In the genomic region with DNA sequence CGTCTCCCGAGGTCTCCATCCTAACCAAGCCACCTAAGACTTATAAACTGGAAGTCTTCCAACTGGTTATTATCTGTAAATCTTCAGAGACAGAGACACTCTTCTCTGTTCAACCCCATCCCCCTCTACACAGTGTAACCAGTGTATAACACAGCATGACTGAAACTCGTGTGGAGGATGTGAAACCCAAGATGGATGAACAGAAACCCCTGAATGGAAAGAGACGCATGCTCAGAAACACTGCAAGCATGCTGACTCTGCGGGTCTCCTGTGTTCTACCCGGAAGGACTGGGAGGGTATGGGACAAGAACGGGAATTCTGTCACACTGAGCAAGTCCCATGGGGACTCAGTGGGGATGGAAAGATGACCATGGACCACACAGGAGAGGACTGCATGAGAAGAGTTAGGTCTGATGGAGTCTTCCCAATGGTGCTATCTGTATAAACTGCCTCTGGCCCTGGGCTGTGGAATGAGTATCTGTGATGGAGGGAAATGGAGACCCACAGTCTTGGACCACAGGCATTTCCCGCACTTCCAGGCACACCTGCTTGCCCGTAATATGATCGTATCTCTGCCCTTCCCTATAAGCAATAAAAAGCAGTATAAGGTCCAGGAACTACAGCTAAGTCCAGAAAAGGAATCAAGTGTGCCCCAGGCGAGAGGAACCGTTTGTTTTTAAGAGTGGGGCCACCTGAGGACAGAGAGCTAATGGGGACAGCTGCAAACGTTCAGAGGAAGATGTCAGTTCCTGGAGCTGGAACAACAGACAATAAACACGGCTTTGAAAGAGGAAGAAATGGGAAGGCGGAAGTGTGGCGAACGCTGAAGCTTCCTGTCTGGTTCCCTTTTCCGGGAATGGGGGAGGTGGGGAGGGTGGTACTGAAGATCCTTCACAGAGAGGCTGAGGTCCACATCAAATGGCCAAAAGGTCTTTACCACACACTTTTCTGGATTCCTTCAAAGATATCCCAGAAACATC, we compare ENCODE assay signal across 10 mouse cellular contexts. TPM values are rescaled to one million over a fixed set of nuclear protein-coding genes. Genes with fewer than 3 reads are reported as not detected.
DNase-seq lines count a peak whose midpoint lies in the region; ATAC-seq and TF ChIP-seq lines count a peak whose summit lies in the region.
"Had no signal": no experiment of that assay in that cellular context is flagged by ENCODE, and none has a peak within 500 bp of the region (broad histone marks: within the 10 kb centered on the region; RNA-seq: fewer than 3 reads in every experiment).

No protein-coding gene starts in this region.

- no peak overlapping the region for H3K9ac ChIP-seq in intestine, embryonic 14.5 days (ENCODE audit: low read length)
- no peak overlapping the region for H3K9ac ChIP-seq in intestine, embryonic 15.5 days

- H3K4me3 ChIP-seq in intestine, embryonic 14.5 days (ENCODE audit: low read depth, low read length), result no peak overlapping the region
- H3K4me3 ChIP-seq in intestine, embryonic 15.5 days (replicated peaks), result no peak overlapping the region
- H3K4me3 ChIP-seq in bone marrow, adult 2 months (replicated peaks; ENCODE audit: control insufficient read depth, low read depth, low read length), result no peak overlapping the region
- H3K4me3 ChIP-seq: hindbrain, embryonic 10.5 days had no signal

- H3K4me1 ChIP-seq in intestine, embryonic 14.5 days (replicated peaks; ENCODE audit: control insufficient read depth, insufficient read depth, low read length), result peaks cover 9% of the 10 kb centered on the region
- no peaks in the 10 kb centered on the region; the same call in 1 of the 2 replicates for H3K4me1 ChIP-seq in intestine, embryonic 15.5 days (replicated peaks)
- H3K4me1 ChIP-seq in bone marrow, adult 2 months (ENCODE audit: control insufficient read depth, insufficient read depth, low read length), result peaks cover 3% of the 10 kb centered on the region
- H3K4me1 ChIP-seq: hindbrain, embryonic 10.5 days had no signal

- no peak for DNase-seq in intestine, embryonic 14.5 days (ENCODE audit: low spot score)
- peak; percentile 26 to 28 for DNase-seq in kidney, adult 8-10 months
- DNase-seq in neural tube, embryonic 10.5 days (ENCODE audit: extremely low spot score, low spot score), result no peak
- no peak for DNase-seq in thymus, postnatal 14 days
- no peak for DNase-seq in cerebellum, adult 18-20 months

- peak overlapping the region; percentile 33; the same call in 1 of the 2 replicates for H3K27ac ChIP-seq in intestine, embryonic 14.5 days (ENCODE audit: low read depth)
- H3K27ac ChIP-seq in intestine, embryonic 15.5 days, result no peak overlapping the region
- peak overlapping the region; percentile 85 for H3K27ac ChIP-seq in bone marrow, adult 2 months (ENCODE audit: control insufficient read depth, insufficient read depth, low read depth, low read length, poor library complexity)
- H3K27ac ChIP-seq: hindbrain, embryonic 10.5 days had no signal

- no peak for TF ChIP-seq CTCF in bone marrow, adult 2 months (IDR thresholded peaks at IDR 0.05; ENCODE audit: control insufficient read depth, insufficient read depth, low read length)

- no peak for ATAC-seq in intestine, embryonic 14.5 days (replicated peaks; ENCODE audit: low FRiP score, low TSS enrichment, low read depth)
- ATAC-seq in intestine, embryonic 15.5 days, result no peak
- ATAC-seq in megakaryocyte, adult 5-6 weeks (ENCODE audit: poor library complexity, severe bottlenecking), result peak; percentile 91

- WGBS in intestine, embryonic 14.5 days, result 56% methylated on average over 18 of the region's 18 CpGs
- WGBS in intestine, embryonic 15.5 days, result 55% methylated on average over 18 of the region's 18 CpGs
- WGBS in bone marrow, adult 2 months, result 23% methylated on average over 18 of the region's 18 CpGs

- peak overlapping the region; percentile 11; the same call in 1 of the 2 replicates for H3K4me2 ChIP-seq in intestine, embryonic 14.5 days (ENCODE audit: low read length)
- no peak overlapping the region for H3K4me2 ChIP-seq in intestine, embryonic 15.5 days (replicated peaks)

- 0 out of 2 replicates have a peak, but pooled peaks cover 6% of the 10 kb centered on the region for H3K9me3 ChIP-seq in intestine, embryonic 14.5 days (ENCODE audit: control insufficient read depth, low read length)
- H3K9me3 ChIP-seq in intestine, embryonic 15.5 days, result no peaks in the 10 kb centered on the region

- H3K27me3 ChIP-seq in intestine, embryonic 14.5 days (replicated peaks; ENCODE audit: control insufficient read depth, insufficient read depth, low read length), result no peaks in the 10 kb centered on the region
- no peaks in the 10 kb centered on the region for H3K27me3 ChIP-seq in intestine, embryonic 15.5 days (replicated peaks)

- no peak for TF ChIP-seq POLR2A in bone marrow, adult 2 months (IDR thresholded peaks at IDR 0.05; ENCODE audit: borderline replicate concordance, control insufficient read depth, low read depth, low read length)

- H3K36me3 ChIP-seq in intestine, embryonic 14.5 days (ENCODE audit: control insufficient read depth, insufficient read depth, low read length), result no peaks in the 10 kb centered on the region
- H3K36me3 ChIP-seq in intestine, embryonic 15.5 days, result no peaks in the 10 kb centered on the region
- H3K36me3 ChIP-seq: G1E; hindbrain, embryonic 10.5 days had no signal

RNA-seq across cellular contexts. Expression of a gene that starts 1.7 kb away (rescaled TPM):
- 0.57 TPM in 1 of 2 replicates, not detected in the other for polyA plus RNA-seq in intestine, embryonic 14.5 days (2014; fragmentation: Nextera tagmentation; extraction: Ambion mirVana)
- 0.23 TPM in 1 of 2 replicates, not detected in the other for polyA plus RNA-seq in intestine, embryonic 15.5 days (2015; fragmentation: Nextera tagmentation; extraction: Ambion mirVana)
- polyA plus RNA-seq in bone marrow, adult 2 months (2011; ENCODE audit: insufficient read depth, insufficient read length, low replicate concordance, missing spikeins), result not detected in 2 replicates
- total RNA-seq in megakaryocyte, adult 5-6 weeks (2015), result not detected in 2 replicates
- not detected in 2 replicates for total RNA-seq in megakaryocyte, adult 5-6 weeks (2017)
- total RNA-seq: G1E had no signal
- polyA plus RNA-seq: G1E had no signal

RNA-seq across cellular contexts. Expression of a gene that starts 8.0 kb away (rescaled TPM):
- polyA plus RNA-seq in intestine, embryonic 14.5 days (2014; fragmentation: Nextera tagmentation; extraction: Ambion mirVana), result not detected in 2 replicates
- not detected in 2 replicates for polyA plus RNA-seq in intestine, embryonic 15.5 days (2015; fragmentation: Nextera tagmentation; extraction: Ambion mirVana)
- polyA plus RNA-seq in bone marrow, adult 2 months (2011; ENCODE audit: insufficient read depth, insufficient read length, low replicate concordance, missing spikeins), result 0.29 TPM in 1 of 2 replicates, not detected in the other
- total RNA-seq in megakaryocyte, adult 5-6 weeks (2015), result not detected in 2 replicates
- total RNA-seq in megakaryocyte, adult 5-6 weeks (2017), result not detected in 2 replicates
- polyA plus RNA-seq: G1E; hindbrain, embryonic 10.5 days had no signal

RNA-seq across cellular contexts. Expression of a gene that starts 14.5 kb away (rescaled TPM):
- polyA plus RNA-seq in intestine, embryonic 14.5 days (2014; fragmentation: Nextera tagmentation; extraction: Ambion mirVana), result not detected in 2 replicates
- not detected in 2 replicates for polyA plus RNA-seq in intestine, embryonic 15.5 days (2015; fragmentation: Nextera tagmentation; extraction: Ambion mirVana)
- polyA plus RNA-seq in bone marrow, adult 2 months (2011; ENCODE audit: insufficient read depth, insufficient read length, low replicate concordance, missing spikeins), result not detected in 2 replicates
- not detected in 2 replicates for total RNA-seq in megakaryocyte, adult 5-6 weeks (2015)
- total RNA-seq in megakaryocyte, adult 5-6 weeks (2017), result not detected in 2 replicates
- polyA plus RNA-seq: G1E; hindbrain, embryonic 10.5 days had no signal

RNA-seq across cellular contexts. Expression of a gene that starts 31.8 kb away (rescaled TPM):
- polyA plus RNA-seq in intestine, embryonic 14.5 days (2014; fragmentation: Nextera tagmentation; extraction: Ambion mirVana), result not detected in 2 replicates
- not detected in 2 replicates for polyA plus RNA-seq in intestine, embryonic 15.5 days (2015; fragmentation: Nextera tagmentation; extraction: Ambion mirVana)
- 0.22 TPM in 1 of 2 replicates, not detected in the other for polyA plus RNA-seq in bone marrow, adult 2 months (2011; ENCODE audit: insufficient read depth, insufficient read length, low replicate concordance, missing spikeins)
- not detected in 2 replicates for total RNA-seq in megakaryocyte, adult 5-6 weeks (2015)
- total RNA-seq in megakaryocyte, adult 5-6 weeks (2017), result not detected in 2 replicates
- polyA plus RNA-seq: G1E; hindbrain, embryonic 10.5 days had no signal

RNA-seq across cellular contexts. Expression of a gene that starts 49.9 kb away (rescaled TPM):
- 97.3 and 99.7 TPM in 2 replicates for polyA plus RNA-seq in intestine, embryonic 14.5 days (2014; fragmentation: Nextera tagmentation; extraction: Ambion mirVana)
- 81.4 and 86.7 TPM in 2 replicates for polyA plus RNA-seq in intestine, embryonic 15.5 days (2015; fragmentation: Nextera tagmentation; extraction: Ambion mirVana)
- 39.2 and 52.3 TPM in 2 replicates for polyA plus RNA-seq in bone marrow, adult 2 months (2011; ENCODE audit: insufficient read depth, insufficient read length, low replicate concordance, missing spikeins)
- total RNA-seq in megakaryocyte, adult 5-6 weeks (2015), result 36.7 and 42.7 TPM in 2 replicates
- 30.4 and 31.8 TPM in 2 replicates for total RNA-seq in megakaryocyte, adult 5-6 weeks (2017)

Comparison
In these comparisons a context has a peak if more than half of its experiments do, and no peak if none do; other contexts are left out.
1. DNase-seq: peak in kidney, adult 8-10 months (2 of 2); none in intestine, embryonic 14.5 days (single experiment), neural tube, embryonic 10.5 days (single experiment), thymus, postnatal 14 days (single experiment) and cerebellum, adult 18-20 months (0 of 2).